Mouse (Mus musculus) adrenal gland, postnatal 10 days (tissue): ENCODE data around the gene Tecpr1. TPM values are rescaled to one million over a fixed set of nuclear protein-coding genes. Genes with fewer than 3 reads are reported as not detected.

Experiments
- DNase-seq: peaks from one replicate; pipeline ENCODE4 v3.0.0; 2021; ENCODE audit warnings: mixed read lengths
- total RNA-seq, 2 experiments: library from RNA; stranded (reverse); gene quantifications; 2 replicates each; pipeline ENCODE4 v1.2.3; 2021

Gene Tecpr1
- total RNA-seq, 2 experiments from 2014 or later = 56.9 to 67.2 TPM

GRCm38 (mm10) chr5:144165756-144166155 lies 57.7 kb downstream of the Tecpr1 start:
- no peak for DNase-seq

GRCm38 (mm10) chr5:144162813-144163517 lies 60.5 kb downstream of the Tecpr1 start:
- no peak for DNase-seq

GRCm38 (mm10) chr5:144162080-144162812 lies 61.2 kb downstream of the Tecpr1 start:
- DNase-seq = no peak

- DNase-seq = no peak
Measured at GRCm38 (mm10) chr5:144159137-144159536, 64.3 kb downstream of the Tecpr1 start.

GRCm38 (mm10) chr5:144158604-144159003 lies 64.8 kb downstream of the Tecpr1 start:
- DNase-seq = peak; percentile 89

- peak; percentile 77 for DNase-seq
Measured at GRCm38 (mm10) chr5:144154528-144154927, 68.9 kb downstream of the Tecpr1 start.

- no peak for DNase-seq
Measured at GRCm38 (mm10) chr5:144151270-144151669, 72.1 kb downstream of the Tecpr1 start.

- no peak for DNase-seq
Measured at GRCm38 (mm10) chr5:144149530-144149929, 73.9 kb downstream of the Tecpr1 start.

- no peak for DNase-seq
Measured at GRCm38 (mm10) chr5:144146898-144147297, 76.5 kb downstream of the Tecpr1 start.

Other genes starting within 250 kb of the Tecpr1 start
- gene Ccz1, start 208.7 kb downstream of the Tecpr1 start, total RNA-seq = 10 to 100 TPM; 56.7 to 56.9 TPM
- not detected for gene Ocm, start 196.9 kb downstream of the Tecpr1 start, total RNA-seq
- gene Lmtk2, start 123.2 kb downstream of the Tecpr1 start, total RNA-seq = 10 to 100 TPM; 21.9 to 24.4 TPM
- gene Bhlha15, start 33.3 kb downstream of the Tecpr1 start, total RNA-seq = under 1 TPM; 0.66 to 0.97 TPM
- 100 to 1,000 TPM; 116 to 124 TPM for gene Bri3, start 20.8 kb upstream of the Tecpr1 start, total RNA-seq
- gene Baiap2l1, start 134.5 kb upstream of the Tecpr1 start, total RNA-seq = 1 to 10 TPM; 3.7 to 6.8 TPM